Mouse (Mus musculus) midbrain, embryonic 14.5 days (tissue): Measurements from ENCODE around the gene Pik3ap1. TPM values are rescaled to one million over a fixed set of nuclear protein-coding genes. Genes with fewer than 3 reads are reported as not detected.

Source experiments
- ATAC-seq: fragments of 200-750 bp; cut with Nextera tagmentation; 2 replicates; pipeline ENCODE4 v1.8.0; 2017; ENCODE audit warnings: moderate number of reproducible peaks, moderate library complexity; ENCODE audit not compliant: low FRiP score, low TSS enrichment
- DNase-seq: peaks from one replicate; pipeline ENCODE4 v3.0.0-alpha.2; 2015
- H3K27ac ChIP-seq: fragments of 300-500 bp; sonication (generic); replicated peaks from 2 replicates; pipeline ENCODE4 v1.5.1; 2014; ENCODE audit warnings: mild to moderate bottlenecking, low read depth, low read length, moderate library complexity
- H3K27me3 ChIP-seq: fragments of 300-500 bp; sonication (generic); 2 replicates; pipeline ENCODE4 v1.6.1; 2014; ENCODE audit warnings: low read length, control low read depth, mixed read lengths; ENCODE audit not compliant: control insufficient read depth, insufficient read depth
- H3K36me3 ChIP-seq: fragments of 300-500 bp; sonication (generic); 2 replicates; pipeline ENCODE4 v1.6.1; 2014; ENCODE audit warnings: low read length, control low read depth; ENCODE audit not compliant: control insufficient read depth, insufficient read depth
- H3K4me1 ChIP-seq: fragments of 300-500 bp; sonication (generic); 2 replicates; pipeline ENCODE4 v1.6.1; 2014; ENCODE audit warnings: mild to moderate bottlenecking, antibody characterized with exemption, low read length, control low read depth; ENCODE audit not compliant: control insufficient read depth, insufficient read depth
- H3K4me2 ChIP-seq: fragments of 300-500 bp; sonication (generic); 2 replicates; pipeline ENCODE4 v1.6.1; 2014; ENCODE audit warnings: mild to moderate bottlenecking, low read length, moderate library complexity
- H3K4me3 ChIP-seq: fragments of 300-500 bp; sonication (generic); replicated peaks from 2 replicates; pipeline ENCODE4 v1.5.1; 2014; ENCODE audit warnings: low read depth, low read length
- H3K9ac ChIP-seq: fragments of 300-500 bp; sonication (generic); replicated peaks from 2 replicates; pipeline ENCODE4 v1.6.1; 2014; ENCODE audit warnings: mild to moderate bottlenecking, low read length, moderate library complexity
- H3K9me3 ChIP-seq: fragments of 300-500 bp; sonication (generic); 2 replicates; pipeline ENCODE4 v1.6.1; 2016; ENCODE audit warnings: low read length, control low read depth, mixed read lengths; ENCODE audit not compliant: control insufficient read depth
- WGBS: fragments of 180-500 bp; shearing (Covaris S2); extraction: QIAGEN DNeasy Blood & Tissue Kit; methylation state at CpG from one replicate; pipeline ENCODE4 v1.1.7; 2014; 5-methylcytosine and 5-hydroxymethylcytosine counted together
- polyA plus RNA-seq: library from polyadenylated mRNA; unstranded; fragments of >200 nt; fragmentation: Nextera tagmentation; extraction: Ambion mirVana; gene quantifications from 2 replicates; pipeline ENCODE4 v1.2.1, GENCODE M21; 2014

Gene Pik3ap1
- polyA plus RNA-seq, 1 experiment from 2014 or later: 2.9 TPM

DNA sequence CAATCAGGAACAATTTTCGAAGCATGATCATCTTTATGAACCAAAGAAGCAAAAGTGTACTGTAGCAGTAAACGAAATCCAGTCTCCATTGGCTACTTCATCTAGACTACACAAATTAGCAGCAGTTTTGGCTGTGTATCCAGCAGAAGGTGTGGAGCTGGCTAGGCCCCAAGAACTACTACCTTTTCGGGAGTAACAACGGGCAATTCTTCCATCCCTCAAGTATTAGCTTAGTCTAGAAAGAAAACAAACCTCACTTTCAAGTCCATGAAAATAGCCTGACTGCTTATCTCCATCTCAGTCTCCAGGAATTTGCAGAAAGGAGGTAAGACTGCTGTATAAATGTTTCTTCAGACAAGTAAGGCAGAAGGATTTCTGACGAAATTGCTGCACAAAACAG is 130.3 kb downstream of the Pik3ap1 start:
- Histone ChIP-seq H3K27me3 (no peaks in the 10 kb centered on the region), H3K27ac (no peak overlapping the region), H3K4me3 (no peak overlapping the region), H3K9me3 (no peaks in the 10 kb centered on the region), H3K36me3 (0 out of 2 replicates have a peak, but pooled peaks cover 2% of the 10 kb centered on the region), H3K9ac (no peak overlapping the region), H3K4me1 (no peaks in the 10 kb centered on the region; the same call in 1 of the 2 replicates), H3K4me2 (no peak overlapping the region)
- no peak for ATAC-seq
- WGBS: 93% methylated on average over 5 of the region's 5 CpGs
- DNase-seq: no peak

DNA sequence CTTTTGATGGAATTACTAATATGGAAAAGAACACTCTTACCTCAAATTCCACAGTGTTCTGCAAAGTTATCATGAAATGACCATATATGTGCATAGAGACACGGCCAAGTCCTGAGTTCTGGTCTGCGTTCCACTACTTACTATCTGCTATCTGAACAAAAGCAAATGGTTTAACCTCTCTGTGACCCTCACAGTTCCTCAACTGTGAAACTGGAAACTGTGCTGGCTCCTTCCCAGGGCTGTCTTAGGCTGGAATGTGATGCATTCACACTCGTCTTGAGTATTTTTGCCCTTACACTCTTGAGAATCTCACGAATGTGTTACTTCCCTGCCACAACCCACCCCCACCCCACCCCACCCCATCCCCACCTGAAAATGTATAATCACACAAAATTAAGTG is 135.9 kb downstream of the Pik3ap1 start:
- WGBS: 87% methylated on average over 4 of the region's 4 CpGs
- Histone ChIP-seq H3K4me2 (no peak overlapping the region), H3K4me3 (no peak overlapping the region), H3K36me3 (peaks cover 21% of the 10 kb centered on the region), H3K27me3 (no peaks in the 10 kb centered on the region), H3K9ac (no peak overlapping the region), H3K4me1 (no peaks in the 10 kb centered on the region), H3K27ac (no peak overlapping the region), H3K9me3 (no peaks in the 10 kb centered on the region)
- ATAC-seq (no peak), DNase-seq (no peak)

DNA sequence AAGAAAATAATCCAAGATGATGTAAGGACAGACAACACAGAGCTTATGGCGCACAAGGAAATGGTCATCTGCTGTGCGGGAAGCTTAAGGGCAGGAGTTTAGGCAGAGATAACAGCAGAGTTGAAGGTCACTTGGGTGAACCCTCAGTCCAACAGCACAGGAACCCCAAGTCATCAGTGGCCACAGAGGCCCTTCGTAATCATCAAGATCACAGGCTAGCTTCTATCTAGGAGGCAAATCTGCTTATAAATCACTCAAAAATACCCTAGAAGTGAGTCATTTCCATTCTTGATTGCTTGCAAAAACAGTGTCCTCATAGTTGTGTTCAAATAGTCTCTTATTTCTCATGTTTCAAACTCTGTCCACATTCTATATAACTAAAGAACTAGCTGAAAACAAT is 136.6 kb downstream of the Pik3ap1 start:
- no peak overlapping the region for H3K27ac ChIP-seq
- H3K36me3 ChIP-seq: peaks cover 21% of the 10 kb centered on the region
- no peak overlapping the region for H3K4me2 ChIP-seq
- no peak for DNase-seq
- ATAC-seq: no peak
- H3K4me1 ChIP-seq: no peaks in the 10 kb centered on the region
- H3K9me3 ChIP-seq: no peaks in the 10 kb centered on the region
- WGBS: 95% methylated on average over 3 of the region's 3 CpGs
- no peak overlapping the region for H3K4me3 ChIP-seq
- no peaks in the 10 kb centered on the region for H3K27me3 ChIP-seq
- no peak overlapping the region for H3K9ac ChIP-seq

DNA sequence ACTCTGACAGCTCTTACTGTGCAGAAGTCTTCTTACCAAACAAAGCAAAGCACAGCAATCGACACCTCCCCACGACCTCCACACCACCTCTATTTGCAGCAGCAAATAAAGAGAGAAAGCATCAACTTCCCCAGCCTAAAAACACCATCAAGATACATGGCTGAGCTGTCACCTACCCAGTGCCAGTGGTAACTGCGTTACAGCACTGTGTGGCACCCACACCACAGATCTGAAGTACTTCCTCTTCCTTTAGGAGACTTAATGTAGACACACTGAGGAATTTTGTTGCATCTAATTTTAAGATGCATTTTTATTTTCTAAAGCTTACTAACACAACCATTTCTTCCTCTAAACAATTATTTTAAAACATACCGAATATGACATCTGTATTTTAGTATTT is 138.6 kb downstream of the Pik3ap1 start:
- no peak overlapping the region for H3K27ac ChIP-seq
- H3K9ac ChIP-seq: no peak overlapping the region
- peaks cover 37% of the 10 kb centered on the region for H3K36me3 ChIP-seq
- H3K4me1 ChIP-seq: no peaks in the 10 kb centered on the region
- H3K4me3 ChIP-seq: no peak overlapping the region
- H3K27me3 ChIP-seq: no peaks in the 10 kb centered on the region
- DNase-seq (no peak), ATAC-seq (no peak)
- H3K4me2 ChIP-seq: no peak overlapping the region
- H3K9me3 ChIP-seq: no peaks in the 10 kb centered on the region
- WGBS: 84% methylated on average over 4 of the region's 4 CpGs

DNA sequence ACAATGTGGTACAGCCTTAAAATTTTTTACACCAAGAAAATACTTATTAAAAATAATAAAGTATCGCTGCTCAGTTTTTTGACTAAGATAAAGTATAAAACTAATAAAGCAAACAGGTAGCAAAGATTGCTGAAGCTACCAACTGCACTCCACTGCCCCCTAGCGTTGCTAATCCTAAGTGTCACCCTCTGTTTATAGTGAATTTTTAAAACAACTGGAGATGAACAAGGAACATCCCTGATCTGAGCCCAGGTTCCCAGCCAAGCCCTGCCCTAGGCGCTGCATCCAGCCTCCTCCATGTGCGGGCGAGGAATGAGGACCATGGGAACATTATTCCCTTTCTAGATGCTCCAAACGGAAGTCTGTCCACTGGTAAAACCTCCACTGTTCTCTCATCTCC is 140.3 kb downstream of the Pik3ap1 start:
- H3K27me3 ChIP-seq: no peaks in the 10 kb centered on the region
- H3K4me3 ChIP-seq: no peak overlapping the region
- H3K9me3 ChIP-seq: no peaks in the 10 kb centered on the region
- DNase-seq: peak; percentile 86
- no peak overlapping the region for H3K9ac ChIP-seq
- no peak overlapping the region for H3K27ac ChIP-seq
- peaks cover 50% of the 10 kb centered on the region for H3K36me3 ChIP-seq
- H3K4me1 ChIP-seq: no peaks in the 10 kb centered on the region
- no peak for ATAC-seq
- H3K4me2 ChIP-seq: no peak overlapping the region
- 64% methylated on average over 6 of the region's 6 CpGs for WGBS

DNA sequence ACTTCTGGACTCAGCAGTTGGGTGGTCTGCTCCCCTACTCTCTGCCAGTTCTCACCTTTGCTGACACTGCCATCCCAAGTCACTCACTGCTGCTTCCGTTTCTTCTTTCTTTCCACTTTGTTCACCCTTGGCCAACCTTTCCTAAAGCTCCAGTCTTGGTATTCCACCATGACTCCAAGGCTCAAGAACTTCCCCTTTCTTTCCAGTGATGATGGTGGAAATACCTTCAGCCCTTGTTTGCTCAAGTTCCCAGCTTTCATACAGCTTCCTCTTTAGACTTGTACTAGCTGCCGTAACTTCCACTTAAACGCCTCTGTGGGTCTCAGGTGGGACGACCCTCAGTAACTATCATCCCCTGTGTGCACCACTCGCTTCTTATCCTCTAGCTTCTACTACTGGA is 142.9 kb downstream of the Pik3ap1 start:
- DNase-seq (no peak), ATAC-seq (no peak)
- no peak overlapping the region for H3K9ac ChIP-seq
- H3K36me3 ChIP-seq: peaks cover 64% of the 10 kb centered on the region
- H3K27me3 ChIP-seq: no peaks in the 10 kb centered on the region
- H3K27ac ChIP-seq: no peak overlapping the region
- no peak overlapping the region for H3K4me3 ChIP-seq
- H3K4me2 ChIP-seq: no peak overlapping the region
- no peaks in the 10 kb centered on the region for H3K4me1 ChIP-seq
- H3K9me3 ChIP-seq: no peaks in the 10 kb centered on the region
- 98% methylated on average over 5 of the region's 5 CpGs for WGBS

DNA sequence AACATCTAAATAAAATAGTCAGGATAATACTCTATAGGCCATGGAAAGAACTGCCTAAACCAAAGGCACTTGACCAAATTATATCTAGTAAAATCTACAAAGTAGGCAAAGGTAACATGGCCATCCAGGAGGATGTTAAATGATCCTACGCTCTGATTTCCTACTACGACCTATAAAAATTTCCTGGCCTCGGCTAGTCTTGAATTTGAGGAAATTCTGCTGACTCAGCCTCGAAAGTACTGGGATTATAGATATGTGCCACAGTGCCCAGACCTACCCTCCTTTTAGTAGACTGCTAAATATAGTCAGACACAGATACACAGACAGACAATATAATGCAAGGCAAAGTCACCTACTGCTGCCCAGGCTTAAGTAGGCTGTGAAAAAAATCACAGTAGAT is 151.2 kb downstream of the Pik3ap1 start:
- Histone ChIP-seq H3K36me3 (peaks cover 64% of the 10 kb centered on the region), H3K4me1 (no peaks in the 10 kb centered on the region), H3K9ac (no peak overlapping the region), H3K9me3 (no peaks in the 10 kb centered on the region), H3K27me3 (no peaks in the 10 kb centered on the region), H3K4me3 (no peak overlapping the region), H3K4me2 (no peak overlapping the region), H3K27ac (no peak overlapping the region)
- ATAC-seq (no peak), DNase-seq (no peak)
- 93% methylated on average over 4 of the region's 4 CpGs for WGBS

Other genes starting within 250 kb of the Pik3ap1 start
- gene Tll2, start 178.3 kb downstream of the Pik3ap1 start, polyA plus RNA-seq: 1.1 and 1.8 TPM in 2 replicates
- gene Tm9sf3, start 121.1 kb downstream of the Pik3ap1 start, polyA plus RNA-seq: 74.4 and 112 TPM in 2 replicates
- gene Lcor, start 97.5 kb upstream of the Pik3ap1 start, polyA plus RNA-seq: 23.2 and 24.3 TPM in 2 replicates
- gene Gm340, start 197.3 kb upstream of the Pik3ap1 start, polyA plus RNA-seq: 4.6 and 5.1 TPM in 2 replicates